Mouse (Mus musculus): ENCODE data around the gene Chst1.
A peak's percentile ranks its signal among the peaks of the same experiment; 100 is the strongest.

The Chst1 gene

DNA sequence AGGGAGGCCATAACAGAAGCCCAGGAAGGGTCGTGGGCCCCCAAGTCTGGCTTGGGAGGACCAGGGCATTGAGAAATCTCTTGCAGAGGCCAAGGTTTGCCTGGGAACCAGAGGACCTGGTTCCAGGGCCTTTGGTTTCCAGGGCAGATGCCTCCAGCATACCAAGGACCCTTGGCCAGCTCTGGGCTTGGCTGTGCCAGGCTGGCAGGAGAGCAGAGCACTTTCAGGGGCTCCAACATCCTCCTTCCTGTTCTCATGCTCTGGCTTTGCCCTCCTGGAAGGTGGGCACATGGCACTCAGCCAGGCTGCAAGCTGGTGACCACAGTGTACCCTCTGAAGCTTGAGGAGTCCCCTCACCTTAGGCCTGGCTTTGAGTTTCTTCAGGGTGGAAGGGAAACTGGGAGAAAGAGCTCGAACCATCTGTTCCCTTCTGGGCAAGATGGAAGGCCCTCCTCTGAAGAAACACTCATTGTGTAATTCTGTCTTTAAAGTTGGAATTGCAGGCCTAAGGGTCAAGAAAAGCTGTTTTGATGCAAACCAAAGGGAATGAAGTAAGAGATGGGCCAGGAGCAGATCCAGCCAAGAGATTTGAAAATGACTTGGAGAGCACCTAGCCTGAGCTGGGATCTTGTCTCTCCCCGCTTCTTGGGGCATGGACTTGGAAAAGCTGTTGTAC is 10.3 kb downstream of the Chst1 start:
- DNase-seq, result peak; percentile 52 to 67

DNA sequence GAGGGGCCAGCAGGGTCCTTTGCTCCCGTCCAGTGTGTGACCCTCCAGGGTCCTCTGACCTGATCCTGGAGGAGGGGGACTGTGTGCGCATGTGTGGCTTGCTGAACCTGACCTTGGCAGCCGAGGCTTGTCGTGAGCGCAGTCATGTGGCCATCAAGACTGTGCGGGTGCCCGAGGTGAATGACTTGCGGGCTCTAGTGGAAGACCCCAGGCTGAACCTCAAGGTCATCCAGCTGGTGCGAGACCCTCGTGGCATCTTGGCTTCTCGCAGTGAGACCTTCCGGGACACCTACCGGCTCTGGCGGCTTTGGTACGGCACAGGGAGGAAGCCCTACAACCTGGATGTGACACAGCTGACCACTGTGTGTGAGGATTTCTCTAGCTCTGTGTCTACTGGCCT is 14.1 kb downstream of the Chst1 start:
- no peak for DNase-seq

DNA sequence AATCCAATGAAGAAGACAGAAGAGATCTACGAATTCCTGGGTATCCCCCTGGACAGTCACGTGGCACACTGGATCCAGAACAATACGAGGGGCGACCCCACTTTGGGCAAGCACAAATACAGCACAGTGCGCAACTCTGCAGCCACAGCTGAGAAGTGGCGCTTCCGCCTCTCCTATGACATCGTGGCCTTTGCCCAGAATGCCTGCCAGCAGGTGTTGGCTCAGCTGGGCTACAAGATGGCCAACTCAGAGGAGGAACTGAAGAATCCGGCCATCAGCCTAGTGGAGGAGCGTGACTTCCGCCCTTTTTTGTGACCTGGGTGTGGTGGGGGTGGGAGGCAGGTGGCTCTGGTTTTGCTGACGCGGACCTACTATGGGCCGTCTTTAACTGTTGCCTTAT is 14.6 kb downstream of the Chst1 start:
- peak; percentile 68 to 72 for DNase-seq

DNA sequence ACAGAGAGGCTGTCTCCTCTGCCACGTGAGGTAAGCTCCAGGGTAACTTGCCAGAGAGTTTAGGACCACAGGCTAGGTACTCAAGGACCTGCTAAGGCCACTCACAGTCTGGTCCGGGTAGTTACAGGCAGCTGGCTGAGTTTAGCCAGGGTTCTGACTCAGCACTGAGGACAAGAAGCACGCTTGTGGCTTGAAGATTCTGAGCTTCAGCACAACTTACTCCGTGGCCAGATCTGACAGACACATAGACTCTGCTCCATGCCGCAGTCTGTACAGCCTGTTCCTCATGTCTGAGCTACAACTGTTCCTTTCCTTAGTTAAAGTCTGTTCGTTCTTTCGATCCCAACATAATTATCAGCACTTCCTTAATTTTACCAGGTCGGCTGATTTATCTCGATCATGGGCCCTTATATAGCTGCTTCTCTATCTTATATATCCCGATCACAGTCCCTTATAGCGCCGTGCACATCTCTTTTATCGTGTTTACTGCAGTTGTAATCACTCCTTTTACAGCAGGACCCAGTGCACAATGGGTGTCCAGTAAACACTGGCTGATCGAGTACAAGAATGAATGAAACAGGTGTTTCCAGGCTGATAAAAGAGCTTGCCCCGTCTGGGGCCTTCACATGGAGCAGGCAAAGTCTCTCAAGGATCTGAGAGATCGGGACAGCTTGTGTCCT is 17.7 kb downstream of the Chst1 start:
- no peak for DNase-seq

DNA sequence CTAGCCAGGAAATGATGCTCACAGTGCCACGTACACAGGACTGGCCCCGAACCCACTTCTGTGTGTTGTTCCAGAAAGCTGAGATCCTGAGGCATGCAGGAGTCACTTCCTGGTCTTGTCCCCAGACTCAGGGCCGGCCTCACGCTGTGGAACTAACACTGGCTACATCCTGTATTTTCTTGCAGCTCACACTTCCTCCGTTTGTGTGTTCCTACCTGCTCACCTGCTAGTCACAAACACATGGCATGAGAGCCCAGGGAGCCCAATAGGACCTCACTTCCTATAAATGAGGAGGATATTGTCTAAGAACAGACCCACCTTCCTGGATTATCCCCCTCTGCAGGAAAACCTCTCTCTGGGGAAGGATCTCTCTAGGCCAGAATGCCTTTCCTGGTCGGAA is 18.5 kb downstream of the Chst1 start:
- no peak for DNase-seq

DNA sequence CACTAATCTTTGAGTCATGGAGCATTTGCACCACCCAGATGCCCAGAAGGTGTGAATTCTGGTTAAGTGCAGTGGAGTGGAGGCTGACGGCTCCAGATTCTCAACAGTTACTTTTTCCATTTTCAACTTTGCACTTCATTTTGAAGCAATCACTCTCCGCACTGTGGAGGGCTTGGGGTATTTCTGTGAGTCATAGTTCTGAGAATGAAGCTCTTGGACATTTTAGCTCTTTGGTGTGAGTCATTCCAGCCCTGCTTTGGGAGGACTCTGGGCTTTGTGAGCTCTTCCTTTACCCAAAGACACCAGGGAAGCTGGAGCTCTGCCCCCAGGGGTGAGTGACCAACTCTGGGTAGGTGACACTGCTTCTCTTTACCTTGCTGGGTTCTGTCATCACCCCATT is 28.1 kb downstream of the Chst1 start:
- DNase-seq, result no peak

DNA sequence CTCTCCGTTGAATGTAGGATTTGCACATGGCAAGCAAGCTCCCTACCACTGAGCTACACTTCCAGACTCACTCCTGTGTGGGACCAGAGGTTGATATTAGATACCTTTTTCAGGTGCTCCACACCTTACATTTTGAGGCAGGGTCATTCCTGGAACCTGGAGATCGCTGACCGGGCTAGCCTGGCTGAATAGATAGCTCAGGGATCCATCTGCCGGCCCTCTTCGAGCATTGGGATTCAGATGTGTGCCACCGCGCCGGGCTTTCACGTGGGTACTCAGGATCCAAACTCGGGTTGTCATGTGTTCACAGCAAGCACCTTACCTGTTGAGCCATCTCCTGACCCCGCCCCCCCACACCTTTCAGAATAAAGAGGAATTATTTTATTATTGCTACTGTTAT is 31.3 kb downstream of the Chst1 start:
- DNase-seq, result no peak

DNA sequence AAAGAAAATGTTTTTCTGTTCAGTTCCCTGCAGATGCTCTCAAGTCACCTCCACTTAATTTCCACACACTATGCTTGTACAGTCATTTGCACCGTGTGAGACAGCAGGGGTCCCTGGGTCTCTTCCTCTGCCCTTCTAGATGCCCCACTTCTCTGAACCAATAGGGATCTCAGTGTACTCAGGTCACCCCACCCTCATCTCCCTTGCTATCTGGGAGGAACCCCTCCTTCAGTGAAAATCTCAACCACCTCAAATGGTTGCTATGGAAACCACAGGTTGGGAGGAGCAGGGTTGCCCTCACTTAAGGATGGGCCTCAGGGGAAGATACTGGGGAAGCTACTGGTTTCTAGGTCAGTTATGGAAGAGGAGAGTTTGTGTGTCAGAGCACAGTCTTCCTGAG is 32.5 kb downstream of the Chst1 start:
- DNase-seq, result no peak

DNA sequence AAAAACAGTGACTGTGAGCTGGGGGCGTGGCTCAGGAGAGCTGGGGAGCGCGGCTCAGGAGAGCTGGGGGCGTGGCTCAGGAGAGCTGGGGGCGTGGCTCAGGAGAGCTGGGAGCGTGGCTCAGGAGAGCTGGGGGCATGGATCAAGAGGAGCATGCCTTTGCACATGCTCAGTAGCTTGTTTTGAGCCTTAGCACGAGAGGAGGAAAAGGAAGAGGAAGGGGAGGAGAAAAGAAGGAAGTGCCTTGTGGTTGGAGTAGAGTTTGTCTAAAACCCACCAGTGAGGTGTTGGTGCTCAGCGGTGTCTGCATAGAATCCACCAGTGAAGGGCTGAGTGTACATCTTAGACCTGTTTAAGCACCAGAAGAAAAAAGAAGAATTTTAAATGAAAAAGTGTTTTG is 41.0 kb downstream of the Chst1 start:
- no peak for DNase-seq

DNA sequence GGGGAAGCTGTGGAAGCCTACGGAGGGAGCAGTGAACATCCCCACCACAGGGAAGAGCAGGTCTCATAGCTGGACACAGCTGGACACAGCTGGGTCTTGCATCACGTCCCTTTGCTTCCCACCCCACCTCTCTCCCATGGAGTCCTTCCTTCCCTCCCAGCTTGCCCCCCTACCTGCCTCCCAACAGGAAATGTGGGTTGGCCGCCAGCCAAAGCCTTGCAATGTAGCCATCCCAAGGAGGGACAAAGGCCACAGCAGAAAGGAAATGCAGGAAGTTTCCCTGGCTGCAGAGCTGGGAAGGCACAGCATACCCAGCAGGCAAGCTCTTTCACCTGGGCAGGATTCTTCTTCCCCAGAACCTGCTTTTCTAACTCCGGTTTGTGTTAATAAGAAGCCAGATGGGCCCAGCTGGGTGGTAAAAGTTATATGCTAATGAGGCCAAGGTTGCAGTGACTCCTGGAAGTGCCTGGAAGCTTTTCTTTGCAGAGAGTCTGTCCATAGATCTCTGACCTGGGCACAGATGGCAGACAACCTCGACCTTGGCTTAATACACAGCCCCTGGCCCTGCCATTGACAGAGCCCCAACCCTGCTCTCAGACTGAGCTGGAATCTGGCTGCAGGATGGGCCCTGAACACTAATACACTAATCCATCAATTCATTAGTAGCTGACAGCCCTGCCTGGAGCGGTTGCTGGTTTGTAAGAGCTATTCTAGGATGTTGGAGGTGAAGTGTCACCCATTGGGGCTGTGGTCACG is 46.0 kb downstream of the Chst1 start:
- peak; percentile 49 to 50 for DNase-seq

DNA sequence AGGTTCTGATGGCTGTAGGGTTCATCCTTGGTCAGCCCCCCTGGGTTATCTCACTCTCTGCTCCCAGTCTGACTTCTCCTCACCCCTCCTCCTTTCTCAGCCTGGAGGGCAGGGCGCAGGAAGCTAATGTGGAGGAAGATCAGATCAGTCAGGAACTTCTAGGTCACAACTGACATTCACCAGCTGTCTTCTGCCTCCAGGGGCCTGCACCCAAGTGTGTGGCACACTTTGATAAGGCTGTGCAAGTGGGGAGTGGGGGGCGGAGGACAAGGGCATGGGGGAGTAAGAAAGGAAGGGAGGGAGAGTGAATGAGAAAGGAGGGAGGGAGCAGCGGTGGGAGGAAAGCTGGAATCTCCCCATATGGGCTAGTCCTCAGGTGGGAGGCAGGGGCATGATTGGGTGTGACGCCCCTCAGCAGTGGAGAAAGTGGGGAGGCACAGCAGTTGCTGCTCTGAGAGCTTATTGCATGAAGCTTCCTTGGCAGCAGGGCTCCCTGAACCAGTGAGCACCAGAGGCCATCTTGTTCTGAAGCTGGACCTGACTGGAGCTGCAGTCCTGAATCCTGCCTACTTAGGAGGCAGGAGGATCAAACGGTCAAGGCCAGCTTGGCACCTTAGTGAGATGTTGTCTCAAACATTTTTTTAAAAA is 49.8 kb downstream of the Chst1 start:
- no peak for DNase-seq

DNA sequence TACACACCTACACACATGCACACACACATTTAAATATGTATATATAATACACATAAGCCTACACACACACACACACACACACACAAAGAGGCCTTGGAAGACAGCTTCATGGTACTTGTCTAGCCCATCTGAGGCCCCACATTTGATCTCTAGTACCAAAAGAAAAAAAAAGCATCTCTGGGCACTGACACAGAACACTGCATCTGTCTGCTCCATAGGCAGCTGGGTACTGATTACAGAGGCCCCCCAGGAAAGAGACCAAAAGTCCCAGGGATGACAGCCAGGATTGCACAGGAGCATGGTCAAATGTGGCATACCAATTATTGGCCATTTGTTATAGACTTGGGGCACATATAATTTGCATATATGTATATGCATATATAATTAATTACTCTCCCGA is 50.9 kb downstream of the Chst1 start:
- no peak for DNase-seq

DNA sequence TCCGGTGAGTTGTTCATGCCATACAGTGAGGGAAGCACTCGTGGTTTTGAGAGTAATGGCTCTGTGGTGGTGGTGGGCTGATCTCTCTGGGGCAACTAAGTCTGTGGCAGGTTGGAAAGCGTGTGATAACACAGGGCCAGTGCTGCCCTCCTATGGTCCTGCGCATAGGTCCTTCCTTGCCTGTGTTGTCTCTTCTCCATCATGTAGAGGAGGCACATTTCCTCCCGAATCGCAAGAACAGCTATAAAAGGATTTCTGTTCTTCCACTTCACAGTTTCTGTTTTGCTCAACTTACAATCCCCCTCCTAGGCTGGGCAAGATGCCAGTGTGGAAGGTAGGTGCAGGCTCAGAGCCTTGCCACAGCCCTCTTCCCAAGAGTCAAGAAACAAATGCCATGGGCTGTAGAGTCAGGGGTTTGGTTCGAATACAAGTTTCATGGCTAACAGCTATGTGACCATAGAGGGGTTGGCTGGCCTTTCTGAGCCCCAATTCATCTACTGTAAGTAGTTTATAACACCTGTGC is 51.8 kb downstream of the Chst1 start:
- no peak for DNase-seq

DNA sequence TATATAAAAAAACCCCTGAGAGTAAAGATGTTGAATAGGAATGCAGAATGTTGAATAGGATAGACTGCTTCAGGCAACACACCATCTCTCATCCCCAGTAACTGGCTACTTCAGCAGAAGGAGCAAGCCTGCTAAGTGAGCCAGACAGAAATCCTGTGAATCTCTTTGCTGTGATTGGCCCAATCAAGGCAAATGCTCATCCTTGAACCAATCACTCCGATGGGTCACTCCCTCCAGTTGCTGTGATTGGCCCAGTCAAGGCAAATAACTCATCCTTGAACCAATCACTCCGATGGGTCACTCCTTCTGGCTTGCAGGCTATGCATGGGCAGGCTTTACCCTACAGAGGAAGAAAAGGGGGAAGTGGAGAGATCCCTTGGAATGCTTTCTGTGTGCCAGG is 57.7 kb downstream of the Chst1 start:
- DNase-seq, result no peak

DNA sequence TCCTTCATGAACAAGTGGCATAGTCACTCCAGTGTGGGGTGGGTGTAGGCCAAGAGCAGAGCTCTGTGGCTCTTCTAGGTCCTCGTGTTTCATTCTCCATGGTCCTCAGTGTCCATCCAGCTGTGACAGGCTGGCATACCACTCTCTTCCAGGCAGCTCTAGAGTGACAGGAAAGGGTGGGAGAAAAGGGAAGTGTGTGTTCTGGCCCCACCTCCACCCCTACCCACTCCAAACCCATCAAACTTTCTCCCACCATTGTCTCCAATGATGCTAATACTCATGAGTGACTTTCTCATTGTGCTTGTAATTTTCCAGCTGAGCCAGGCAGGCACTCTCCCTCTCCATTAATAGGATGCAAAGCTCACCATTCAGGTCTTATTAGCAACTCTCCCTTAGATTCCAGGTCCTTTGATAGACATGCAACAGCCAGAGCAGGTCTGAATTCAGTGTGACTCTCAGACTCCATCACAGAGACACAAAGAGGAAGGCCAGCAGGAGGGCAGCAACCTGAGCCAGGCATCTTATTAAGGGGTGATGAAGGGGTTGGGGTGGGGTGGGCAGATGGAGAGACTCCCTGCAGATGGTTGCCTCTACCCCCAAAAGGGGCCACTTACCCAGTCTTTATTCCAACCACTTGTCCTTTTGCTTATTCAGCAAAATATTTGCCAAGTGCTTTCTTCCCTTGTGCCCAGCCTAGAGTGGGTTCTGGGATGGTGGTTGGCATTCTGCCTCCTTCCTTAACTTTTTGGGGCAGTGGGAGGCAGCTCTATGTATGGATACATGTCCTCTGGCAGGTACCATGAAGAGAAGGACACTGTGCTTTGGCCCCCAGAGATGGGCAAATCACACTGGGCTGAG is 59.0 kb downstream of the Chst1 start:
- DNase-seq, result no peak

DNA sequence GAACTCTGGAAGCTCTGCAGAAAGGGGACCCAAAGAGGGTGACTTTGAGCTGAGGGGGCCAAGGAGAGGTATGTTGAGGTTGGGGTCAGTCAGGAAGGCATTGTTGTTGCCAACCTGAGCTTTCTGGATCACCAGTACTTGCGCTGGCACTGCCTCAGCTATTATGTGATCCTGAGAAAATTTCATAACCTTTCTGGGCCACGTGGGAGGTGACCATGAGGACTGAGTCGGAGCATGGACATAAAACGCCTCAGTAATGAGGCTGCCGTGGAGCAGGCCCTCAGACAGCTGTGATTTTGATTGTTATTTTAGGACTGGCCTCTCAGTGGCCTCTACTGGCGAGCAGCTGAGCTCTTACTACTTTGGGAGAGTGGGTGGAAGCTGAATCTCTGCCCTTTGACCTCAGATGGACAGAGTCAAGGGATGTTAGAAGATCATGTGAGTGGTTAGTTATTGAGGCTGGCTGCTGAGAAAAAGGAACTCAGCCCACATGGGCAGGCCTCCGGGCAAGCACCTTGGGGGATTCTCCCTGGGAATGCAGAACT is 60.1 kb downstream of the Chst1 start:
- DNase-seq, result no peak

DNA sequence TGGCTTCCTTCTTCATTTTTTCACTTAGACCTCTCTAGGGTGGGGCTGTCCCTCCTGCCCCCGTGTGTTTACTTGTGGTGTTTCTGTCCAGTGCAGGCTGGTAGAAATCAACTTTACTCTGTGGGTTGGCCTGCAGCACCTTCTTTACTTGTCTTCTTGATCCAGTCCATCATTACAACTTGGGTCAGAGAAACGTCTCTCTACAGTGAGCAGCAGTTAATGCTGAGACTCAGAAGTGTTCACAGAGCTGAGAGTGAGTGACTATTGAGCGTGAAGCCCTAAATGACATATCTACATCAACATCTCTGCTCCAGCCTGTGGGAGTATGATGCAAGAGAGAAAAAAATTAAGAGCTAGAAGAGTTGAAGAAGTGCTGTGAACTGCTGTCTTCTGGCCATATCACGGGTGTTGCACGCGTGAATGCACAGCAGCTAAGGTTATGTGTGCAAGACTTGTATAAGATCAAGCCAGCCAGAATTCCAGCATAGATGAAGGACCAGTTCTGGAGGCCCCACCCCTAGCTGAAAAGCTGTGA is 63.1 kb downstream of the Chst1 start:
- DNase-seq, result no peak

All from cerebellum, postnatal 10 days (tissue).